Mouse (Mus musculus): ENCODE data around the gene Cdc42bpg.
"Not testable (repeated sequence)": the region's sequence is repeated elsewhere in the genome, so short reads cannot be mapped to it uniquely, and the experiment has no call there.

Gene Cdc42bpg

DNA sequence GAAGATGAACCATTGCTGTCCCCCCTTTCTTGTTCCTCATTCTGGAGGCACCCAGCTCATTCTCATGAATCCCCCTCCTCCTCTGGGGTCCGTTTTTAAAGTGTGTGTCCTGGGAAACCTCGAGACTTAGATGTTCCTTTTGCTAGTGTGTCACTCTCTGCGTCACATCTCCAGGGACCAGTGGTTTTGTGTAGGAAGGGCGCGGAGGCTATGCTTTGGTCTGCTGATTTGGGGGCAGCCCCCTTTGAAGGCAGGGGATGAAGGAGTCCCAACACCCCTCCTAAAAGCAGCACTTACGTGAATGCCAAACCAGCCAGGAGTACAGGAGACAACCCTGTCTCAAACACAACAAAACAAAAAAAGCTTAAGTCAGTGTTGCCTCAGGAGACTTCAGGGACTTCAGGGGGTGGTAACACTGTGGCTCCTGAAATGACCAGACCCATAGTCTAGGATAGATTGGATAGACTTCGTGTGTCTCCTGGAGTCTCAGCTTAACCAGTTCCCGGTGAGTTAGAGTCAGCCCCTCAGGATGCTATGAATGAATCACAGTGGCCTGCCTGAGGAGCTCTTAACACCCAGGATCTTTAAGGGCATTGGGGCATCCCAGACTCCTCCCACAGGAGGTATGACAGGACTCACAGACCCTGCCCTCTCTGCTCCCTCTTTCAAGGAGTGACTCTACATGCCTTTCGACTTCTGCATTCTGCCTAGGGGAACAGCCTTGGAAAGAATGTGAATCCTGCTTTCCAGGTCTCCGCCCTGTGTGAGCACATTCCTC is 28.4 kb upstream of the Cdc42bpg start:
- DNase-seq (ENCODE audit: low spot score) = peak; percentile 60

DNA sequence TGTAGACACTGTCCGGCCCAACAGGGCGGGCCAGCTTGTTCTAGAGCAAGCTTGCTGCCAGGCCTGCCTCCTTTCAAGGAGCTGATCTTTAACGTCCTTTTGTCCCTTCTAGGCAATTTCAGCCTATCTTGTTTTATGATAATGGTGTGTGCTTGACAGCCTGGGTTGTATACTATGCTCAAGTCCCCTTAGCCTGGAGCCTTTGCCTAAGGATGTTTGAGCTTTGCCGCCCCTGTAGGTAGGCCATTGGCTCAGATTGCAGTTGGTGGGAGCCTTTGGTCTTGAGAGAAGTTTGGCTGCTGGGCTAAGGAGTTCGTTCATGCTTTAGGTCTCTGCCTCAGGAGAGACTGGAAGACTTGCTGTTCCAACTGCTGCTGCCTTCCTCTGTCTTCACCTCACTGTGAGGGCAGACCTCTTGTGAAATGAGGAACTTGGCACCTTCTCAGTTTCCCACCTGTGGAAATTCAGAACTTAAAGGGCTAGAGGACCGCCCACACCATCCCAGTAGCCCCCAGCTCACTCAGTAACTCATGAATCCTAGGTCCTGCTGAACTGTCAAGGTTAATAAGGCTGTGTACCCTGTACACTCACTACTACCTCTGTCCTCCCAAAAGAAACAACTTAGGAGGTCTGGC is 27.7 kb upstream of the Cdc42bpg start:
- DNase-seq (ENCODE audit: low spot score) = no peak

DNA sequence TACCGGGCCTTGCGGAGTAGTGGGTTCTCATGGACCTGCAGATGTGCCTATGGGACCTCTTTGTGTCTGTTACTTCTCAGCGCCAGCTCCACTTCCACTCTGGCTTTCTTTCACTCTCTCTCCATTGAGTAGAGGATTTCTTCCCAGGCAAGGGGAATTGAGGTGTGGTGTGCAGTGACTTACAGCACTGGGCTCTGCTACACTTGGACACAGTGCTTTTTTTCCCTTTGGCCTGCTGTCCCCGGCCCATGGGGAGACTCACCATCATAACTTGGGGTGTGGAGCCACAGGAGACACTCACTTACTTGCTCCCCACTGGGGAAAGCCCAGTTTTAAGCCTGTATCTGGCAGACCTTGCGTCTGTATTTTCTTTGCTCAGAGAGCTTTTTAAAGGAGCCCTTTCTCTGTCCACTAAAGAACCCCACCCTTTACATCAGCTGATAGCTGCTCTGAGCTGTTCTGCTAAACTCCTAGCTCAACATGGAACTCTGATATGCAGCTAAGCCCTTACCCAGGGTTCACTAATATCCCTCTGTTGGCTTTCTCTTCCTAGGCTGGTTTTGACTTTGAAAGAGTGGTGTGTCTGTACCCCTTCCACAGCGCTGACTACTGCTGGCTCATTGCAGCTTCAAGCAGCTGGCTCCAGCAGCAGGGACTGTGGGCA is 26.6 kb upstream of the Cdc42bpg start:
- DNase-seq (ENCODE audit: low spot score) = no peak

DNA sequence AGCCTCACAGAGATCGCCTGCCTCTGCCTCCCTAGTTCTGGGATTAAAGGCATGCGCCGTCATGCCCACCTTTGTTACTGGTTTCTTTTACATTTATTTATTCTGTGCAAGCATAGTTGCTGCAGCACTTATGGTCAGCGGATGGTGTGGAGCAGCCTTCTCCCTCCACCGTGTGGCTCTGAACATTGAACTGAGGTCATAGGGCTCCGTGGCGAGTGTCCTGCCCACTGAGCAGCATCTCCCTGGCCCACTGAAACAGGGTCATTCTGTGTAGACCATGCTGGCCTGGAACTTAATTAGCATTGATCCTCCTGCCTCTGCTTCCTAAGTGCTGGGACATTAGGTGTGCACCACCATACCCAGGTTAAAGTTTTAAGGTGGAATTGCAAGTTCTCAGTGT is 25.7 kb upstream of the Cdc42bpg start:
- no peak for DNase-seq (ENCODE audit: low spot score)

DNA sequence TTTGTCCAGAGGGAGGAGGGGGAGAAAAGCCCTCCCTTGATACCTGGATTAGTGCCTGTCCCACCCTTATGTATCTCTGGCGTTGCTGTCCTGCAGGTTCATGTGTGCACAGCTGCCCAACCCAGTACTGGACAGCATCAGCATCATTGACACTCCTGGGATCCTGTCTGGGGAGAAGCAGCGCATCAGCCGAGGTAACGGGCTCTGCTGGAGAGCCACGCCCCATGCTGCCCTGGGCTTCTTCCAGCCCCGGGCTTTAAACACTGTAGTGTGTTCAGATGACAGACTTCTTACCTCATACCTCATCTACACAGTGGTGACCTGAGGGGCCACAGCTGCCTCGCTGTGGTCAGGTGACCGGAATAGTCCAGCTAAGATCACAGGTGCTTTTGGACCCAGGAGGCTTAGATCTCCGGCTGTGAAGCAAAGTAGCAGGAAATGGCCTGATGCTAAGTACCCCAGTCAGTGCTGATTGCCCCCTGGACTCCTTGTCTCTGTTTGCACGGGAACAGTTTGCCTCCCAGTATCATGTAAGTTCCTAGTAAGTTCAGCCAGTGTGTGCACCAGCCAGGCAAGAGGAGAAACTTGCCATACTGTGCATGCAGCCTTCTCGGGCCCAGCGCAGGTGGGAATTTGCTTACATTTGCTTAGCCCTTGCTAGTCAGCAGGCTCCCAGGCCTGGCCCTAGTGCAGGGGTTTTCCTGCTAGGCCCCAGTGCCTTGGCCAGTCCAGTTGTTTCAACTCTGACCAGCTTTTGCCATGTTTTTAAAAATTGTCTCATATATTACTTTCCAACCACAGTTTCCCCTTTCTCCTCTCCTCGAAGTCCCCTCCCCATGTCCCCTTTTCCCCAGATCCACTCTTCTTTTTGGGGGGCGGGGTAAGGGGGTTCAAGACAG is 24.9 kb upstream of the Cdc42bpg start:
- no peak for DNase-seq (ENCODE audit: low spot score)

DNA sequence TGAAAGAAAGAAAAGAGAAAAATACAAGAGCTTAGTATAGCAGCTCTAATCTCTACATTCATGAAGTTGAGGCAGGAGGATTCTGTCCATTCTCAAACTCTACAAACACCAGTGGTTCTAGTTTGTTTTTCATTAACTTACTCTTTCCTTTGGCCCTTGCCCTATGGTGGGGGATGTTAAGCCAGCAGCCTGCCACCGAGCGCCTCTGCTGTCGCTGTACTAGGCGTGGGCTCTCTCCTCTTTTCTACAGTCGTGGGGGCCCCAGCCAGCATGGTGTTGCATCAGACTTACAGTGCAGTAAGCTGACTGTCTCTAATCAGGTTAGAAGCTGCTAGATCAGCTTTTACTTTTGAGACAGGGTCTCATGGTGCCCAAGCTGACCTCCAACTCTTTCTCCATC is 23.3 kb upstream of the Cdc42bpg start:
- DNase-seq (ENCODE audit: low spot score) = no peak

DNA sequence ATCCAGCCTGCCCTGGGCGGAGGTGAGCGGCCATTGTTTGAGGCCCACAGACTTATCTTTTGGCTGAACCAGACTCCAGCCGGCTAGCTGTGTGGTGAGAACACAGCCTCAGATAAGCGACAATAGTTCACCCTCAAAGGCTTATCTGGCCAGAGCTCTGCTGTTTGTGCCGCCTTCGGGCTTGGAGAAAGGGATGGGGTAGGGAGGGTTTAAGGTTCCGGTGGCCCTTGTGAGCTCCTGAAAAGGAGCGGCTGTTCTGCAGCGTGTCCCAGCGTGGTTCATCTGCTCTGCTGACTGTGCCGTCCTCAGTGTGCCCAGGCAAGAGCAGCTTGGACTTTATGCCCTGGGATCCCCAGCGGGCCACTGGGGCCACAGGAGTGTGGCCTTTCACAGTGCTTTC is 21.8 kb upstream of the Cdc42bpg start:
- no peak for DNase-seq (ENCODE audit: low spot score)

DNA sequence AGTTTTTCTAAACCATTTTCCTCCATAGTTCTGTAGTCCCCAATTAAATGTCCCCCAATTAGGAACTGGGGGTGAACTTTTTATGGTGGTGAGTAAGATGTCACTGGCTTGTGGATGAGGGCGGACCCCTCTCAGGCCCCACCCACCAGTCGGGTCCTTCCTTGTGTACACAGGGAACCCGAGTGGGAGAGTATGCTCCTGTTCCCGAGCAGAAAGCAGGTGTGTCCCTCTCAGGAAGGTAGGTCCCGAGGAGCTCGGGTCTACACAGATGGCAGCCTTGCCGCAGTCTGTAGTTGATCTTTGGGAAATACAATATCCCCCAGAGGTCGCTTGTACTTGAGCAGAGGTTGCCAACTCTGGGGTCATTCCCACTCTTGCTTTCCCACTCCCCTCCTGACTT is 21.0 kb upstream of the Cdc42bpg start:
- DNase-seq (ENCODE audit: low spot score) = no peak

DNA sequence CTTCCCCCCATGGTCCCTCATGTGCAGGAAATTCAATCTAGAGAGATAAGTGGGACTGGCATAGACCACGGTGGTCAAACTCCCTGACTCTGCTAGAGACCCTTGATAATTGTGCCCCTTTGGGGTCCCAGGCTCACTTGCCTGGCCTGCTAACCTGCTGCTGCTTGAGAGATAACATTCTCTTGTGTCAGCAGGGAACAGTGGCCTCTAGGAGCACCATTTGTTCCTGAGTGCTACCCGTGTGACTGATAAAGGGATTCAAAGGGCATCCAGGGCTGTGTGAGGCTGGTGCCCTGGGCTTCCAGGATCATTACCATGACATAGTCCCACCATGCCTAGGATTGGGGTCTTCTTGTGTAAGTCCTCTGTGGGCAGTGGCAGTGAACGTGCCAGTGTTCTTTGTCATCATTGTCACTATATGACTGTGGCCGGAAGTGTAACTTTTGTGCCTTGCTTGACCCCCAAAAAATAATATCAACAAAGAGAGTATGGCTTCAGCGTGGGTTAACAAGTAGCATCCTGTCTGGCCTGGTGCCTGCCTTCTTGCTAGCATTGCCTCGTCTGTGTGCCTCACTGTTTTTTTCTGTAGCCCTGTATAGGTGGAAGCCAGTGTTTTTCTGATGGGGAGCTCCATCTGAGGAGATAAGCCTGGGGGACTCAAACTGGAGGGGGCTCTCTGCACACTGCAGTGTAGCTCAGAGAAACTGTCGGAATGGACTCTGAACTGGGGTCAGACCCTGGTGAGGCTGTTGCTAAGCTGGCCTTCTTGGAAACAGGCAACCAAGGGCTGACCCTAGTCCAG is 20.4 kb upstream of the Cdc42bpg start:
- DNase-seq (ENCODE audit: low spot score) = no peak

DNA sequence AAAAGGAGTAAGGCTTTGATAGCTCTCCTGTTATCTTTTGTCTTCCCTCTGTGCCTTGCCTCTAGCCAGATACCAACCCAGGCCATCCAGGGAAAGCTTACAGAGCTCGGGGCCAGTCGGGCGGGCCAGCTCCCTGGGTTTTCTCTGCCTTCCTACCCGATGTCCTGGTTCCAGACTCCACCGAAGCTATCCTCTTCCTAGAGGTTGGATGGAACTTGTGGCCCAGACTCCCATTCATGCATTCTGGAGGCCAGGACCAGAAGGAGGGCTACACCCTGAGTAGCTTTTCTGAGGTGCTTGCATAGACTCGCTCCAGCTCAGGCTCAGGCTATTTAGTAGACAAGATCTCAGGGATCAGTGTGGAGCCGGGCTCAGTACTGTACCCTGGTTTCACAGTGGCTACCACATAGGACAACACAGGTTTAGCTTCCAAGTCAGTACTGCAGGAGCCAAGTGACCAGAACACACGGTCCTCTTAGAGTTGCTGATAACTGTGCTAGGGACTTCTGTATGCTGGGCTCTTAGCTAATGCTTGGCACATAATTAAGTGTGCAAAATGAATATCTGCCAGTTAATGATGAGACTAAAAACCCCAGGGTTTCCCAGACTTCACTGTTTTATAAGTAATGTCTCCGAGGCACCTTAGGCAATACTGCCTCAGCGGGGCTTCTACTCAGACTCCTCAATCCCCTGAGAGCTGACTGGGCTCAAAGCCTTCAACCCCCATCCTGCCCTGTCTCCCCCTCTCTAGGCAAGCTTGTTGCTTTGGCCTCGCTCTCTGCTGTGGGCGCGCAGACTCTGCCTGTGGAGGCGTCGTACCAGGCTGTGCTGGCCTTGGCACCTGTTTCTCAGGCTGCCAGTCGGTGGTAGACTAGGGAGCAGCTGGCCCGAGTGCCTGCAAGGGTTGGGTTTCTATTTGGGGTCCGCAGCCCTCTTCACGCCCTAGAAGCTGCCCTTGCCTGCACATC is 19.5 kb upstream of the Cdc42bpg start:
- DNase-seq (ENCODE audit: low spot score) = peak; percentile 50

DNA sequence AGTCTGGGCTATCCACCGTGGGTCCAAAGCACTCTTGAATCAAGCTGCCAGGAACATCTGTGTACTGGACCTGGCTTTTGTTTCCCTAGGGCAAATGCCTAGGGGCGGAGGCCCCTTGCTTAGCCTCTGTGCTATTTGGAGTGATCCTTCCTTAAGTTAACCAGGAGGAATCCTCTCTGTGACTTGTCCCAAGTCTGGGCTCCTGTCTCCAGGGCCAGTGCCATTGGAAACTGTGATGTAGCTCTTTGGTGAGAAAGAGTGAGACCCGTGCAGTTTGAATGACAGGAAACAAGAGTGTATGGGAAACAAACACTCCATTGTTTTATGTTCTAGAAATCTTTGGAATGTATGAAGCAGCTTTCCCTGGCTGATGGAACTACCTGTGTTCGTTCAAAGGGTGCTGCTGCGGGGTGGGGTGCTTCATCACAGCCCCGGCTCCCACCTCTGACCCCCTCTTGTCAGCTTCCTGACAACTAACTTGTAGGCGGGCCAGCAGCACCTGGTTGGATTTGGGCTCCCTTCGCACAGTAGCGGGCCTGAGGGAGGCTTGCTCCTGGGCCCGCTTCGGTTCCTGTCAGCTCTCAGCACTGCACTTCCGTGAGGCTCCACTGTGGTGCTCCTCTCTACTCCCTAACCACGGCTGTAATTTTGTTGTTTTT is 17.9 kb upstream of the Cdc42bpg start:
- DNase-seq (ENCODE audit: low spot score) = no peak

DNA sequence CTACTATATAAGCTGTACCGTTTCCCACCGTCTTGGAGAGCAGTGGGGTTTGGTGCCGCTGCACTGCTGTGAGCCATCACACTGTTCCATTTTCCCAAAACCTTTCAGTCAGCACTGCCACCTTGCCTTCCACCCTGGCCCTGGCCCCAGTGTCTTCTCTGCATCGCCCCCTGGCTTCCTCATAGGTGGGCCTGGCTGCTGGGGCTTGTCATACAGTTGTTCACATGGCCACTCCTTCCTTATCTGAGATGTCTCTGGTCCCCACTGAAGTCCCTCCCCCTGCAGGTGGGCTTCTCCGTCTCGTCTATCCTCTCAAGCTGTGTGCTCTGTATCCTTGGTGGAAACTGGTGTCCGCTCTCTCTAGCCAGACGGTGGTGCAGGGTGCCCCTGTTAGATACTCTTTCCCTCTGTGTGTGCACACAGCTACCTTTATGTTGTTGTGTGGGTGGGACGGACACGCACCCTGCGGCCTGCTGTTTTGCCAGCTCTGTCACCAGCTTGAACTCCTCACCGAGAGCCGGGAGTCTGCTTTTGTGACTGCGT is 16.5 kb upstream of the Cdc42bpg start:
- DNase-seq (ENCODE audit: low spot score) = no peak

DNA sequence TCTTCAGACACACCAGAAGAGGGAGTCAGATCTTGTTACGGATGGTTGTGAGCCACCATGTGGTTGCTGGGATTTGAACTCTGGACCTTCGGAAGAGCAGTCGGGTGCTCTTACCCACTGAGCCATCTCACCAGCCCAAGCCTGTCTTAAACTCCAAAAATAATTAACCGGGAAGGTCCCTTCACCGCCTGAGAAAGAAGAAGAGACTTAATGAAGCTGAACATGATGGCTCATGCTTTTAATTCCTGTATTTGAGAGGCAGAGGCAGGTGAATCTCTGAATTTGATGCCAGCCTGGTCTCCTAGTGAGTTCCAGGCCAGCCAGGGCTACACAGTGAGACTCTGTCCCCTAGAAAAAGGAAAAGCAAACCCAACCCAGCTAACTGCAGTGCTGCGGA is 15.5 kb upstream of the Cdc42bpg start:
- DNase-seq (ENCODE audit: low spot score) = not testable (repeated sequence)

DNA sequence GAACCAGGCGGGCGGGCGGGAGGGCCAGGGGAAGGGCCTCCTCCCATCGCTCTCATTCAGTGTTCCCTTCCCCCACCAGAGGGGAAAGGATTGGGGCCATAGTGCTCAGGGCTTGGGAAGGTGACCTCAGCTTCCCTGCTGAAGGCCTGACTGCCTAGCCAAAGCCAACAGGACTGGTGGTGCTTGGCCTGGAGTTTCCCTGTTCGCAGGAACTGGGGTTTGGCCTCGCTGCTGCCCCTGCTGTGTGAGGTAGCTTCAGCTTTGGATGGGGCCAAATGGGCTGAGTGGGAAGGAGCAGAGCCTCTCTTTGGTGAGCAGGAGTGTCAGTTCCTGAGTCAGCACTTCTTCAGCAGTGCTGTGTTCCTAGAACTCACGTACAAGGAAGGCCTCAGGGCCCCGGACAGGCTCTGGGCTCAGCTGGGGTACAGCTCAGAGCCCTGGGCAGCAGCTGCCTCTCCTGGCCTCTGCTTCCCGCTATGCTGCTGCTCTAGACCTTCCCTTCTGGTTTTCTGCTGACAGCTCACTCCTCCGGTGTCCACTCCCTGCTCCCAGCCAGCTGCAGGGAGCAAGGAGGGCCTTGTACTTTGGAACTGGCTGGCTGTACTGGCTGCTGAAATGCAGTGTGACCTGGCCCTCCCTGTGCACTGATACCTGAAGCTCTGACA is 15.0 kb upstream of the Cdc42bpg start:
- no peak for DNase-seq (ENCODE audit: low spot score)

DNA sequence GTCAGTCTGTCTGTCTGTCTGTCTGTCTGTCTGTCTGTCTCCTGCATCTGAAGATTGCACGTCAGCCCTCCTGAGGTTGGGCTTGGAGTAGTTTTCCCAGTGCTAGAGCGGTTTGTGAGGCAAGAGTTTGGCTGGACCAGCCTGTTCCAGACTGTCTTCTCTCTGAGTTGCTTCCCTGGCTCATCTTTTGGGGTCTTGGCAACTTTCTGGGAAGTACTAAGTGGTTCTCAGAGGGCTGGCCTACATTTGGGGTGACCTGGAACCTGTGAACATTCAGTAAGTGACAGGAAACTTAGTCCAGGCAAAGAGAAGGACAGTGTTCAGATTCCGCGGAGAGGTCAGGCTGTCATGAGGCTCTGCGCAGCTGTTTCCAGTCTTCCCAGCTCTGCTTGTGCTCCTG is 14.0 kb upstream of the Cdc42bpg start:
- DNase-seq (ENCODE audit: low spot score) = no peak

DNA sequence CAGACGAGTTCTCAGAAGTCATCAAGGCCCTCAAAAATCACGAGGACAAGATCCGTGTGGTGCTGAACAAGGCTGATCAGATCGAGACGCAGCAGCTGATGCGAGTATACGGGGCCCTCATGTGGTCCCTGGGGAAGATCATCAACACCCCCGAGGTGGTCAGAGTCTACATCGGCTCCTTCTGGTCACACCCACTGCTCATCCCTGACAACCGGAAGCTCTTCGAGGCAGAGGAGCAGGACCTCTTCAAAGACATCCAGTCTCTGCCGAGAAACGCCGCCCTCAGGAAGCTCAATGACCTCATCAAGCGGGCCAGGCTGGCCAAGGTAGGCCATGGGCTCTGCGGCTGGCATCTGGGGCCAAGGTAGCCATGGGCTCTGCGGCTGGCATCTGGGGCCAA is 12.0 kb upstream of the Cdc42bpg start:
- DNase-seq (ENCODE audit: low spot score) = no peak

DNA sequence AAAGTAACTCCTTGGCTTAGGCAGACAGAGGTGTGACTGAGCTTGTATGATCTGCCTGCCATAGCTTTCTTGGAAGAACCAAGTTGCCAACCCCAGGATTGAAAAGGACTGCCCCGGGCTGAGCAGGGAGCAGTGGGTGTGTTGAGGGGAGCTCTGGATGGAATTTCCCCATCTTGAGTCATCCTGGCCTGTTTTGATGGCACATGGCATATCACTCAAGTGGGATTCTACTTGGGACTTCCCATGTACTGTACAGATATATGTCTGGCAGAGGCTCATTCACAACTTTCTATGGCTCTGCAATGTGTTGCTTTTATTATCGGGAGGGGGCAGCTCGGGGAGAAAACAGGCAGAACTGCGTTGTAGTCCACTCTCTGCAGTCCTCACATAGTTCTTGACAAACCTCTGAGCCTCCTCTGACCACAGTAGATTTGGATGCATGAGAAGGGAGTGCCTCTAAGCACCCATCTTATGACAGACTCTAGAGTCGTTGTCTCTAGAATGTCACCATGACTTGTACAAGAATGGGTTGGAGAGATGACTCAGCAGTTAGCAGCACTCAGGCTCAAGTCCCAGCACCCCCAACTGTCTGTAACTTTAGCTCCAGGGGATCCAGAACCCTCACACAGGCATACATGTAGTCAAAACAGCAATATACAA is 9.6 kb upstream of the Cdc42bpg start:
- DNase-seq (ENCODE audit: low spot score) = no peak

DNA sequence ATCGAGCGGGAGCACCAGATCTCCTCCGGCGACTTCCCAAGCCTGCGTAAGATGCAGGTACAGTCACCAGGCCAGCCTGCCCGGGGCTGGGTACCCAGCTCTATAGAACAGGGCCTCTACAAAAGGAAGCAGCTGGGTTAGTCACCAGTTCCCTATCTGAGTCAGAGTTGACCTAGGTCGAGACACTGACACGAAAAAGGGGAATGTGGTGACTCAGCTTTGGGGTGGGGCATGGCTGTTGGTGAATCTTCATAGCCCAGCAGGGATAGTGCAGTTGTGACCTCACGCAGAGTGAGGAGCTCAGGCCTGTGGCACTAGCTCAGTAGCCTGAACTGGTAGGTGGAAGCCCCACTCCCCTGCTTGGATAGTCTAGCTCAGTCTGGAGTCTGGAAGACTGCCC is 8.6 kb upstream of the Cdc42bpg start:
- no peak for DNase-seq (ENCODE audit: low spot score)
